Mouse (Mus musculus) embryo, embryonic 9.5 days (tissue): ENCODE results near the gene Il17rc.

Experiments
- DNase-seq: peaks from one replicate; pipeline ENCODE4 v3.0.0-alpha.2; 2017; ENCODE audit errors: extremely low spot score

Il17rc gene

DNA sequence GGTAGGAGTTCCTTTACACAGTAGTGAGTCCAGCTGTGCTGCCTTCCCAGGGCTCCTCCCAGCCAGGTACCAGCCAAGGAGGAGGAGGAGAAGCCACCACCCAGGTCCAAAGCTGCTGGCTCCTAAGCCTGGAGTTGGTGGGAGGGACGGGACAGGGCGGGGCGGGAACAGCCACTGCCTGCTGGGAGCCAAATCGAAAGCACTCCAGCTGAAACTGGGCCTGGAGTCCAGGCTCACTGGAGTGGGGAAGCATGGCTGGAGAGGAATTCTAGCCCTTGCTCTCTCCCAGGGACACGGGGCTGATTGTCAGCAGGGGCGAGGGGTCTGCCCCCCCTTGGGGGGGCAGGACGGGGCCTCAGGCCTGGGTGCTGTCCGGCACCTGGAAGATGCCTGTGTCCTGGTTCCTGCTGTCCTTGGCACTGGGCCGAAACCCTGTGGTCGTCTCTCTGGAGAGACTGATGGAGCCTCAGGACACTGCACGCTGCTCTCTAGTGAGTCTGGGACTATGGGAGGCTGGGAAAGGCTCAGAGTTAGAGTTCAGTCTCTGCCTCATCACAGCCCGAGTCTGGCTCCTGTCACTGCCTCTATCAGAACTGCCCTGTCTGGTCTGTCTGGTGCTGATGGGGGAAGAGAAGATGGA lies at the start of gene Il17rc:
Il17rc (plus strand) TSS at position 131 of the 640 bp plus-strand sequence.
- DNase-seq, result no peak

DNA sequence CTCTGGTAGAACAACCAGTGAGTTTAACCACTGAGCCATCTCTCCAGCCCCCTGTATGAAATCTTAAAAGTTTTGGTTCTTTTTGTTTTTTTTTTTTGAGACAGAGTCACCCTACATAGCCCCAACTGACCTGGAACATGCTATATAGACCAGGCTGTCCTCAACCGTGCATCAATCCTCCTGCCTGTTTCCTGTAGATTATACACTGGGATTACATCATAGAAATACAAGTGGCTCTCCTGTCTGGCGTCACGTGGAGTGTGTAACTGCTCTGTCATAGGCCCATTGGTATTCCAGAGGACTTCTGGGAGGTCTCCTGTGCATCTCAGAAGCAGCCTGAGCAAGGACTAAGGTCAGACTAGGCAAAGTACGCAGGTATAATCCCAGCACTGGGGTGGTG lies 48.2 kb upstream of the Il17rc start:
- DNase-seq, result no peak

DNA sequence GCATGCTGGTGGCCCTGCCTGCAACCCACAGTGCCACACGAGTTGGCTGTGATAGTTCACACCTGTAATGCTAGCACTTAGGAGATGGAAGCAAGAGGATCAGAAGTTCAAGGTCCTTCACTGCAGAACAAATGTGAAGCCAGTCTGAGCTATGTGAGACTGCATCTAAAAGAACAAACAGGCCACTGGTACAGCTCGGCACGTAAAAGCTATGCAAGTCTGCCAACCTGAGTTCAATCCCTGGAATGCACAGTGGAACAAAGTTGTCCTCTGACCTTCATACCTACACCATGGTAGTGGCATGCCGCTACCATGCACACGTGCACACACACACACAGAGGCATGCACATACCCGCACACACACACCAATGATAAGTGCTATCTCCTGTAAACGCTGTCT lies 47.0 kb upstream of the Il17rc start:
- no peak for DNase-seq

DNA sequence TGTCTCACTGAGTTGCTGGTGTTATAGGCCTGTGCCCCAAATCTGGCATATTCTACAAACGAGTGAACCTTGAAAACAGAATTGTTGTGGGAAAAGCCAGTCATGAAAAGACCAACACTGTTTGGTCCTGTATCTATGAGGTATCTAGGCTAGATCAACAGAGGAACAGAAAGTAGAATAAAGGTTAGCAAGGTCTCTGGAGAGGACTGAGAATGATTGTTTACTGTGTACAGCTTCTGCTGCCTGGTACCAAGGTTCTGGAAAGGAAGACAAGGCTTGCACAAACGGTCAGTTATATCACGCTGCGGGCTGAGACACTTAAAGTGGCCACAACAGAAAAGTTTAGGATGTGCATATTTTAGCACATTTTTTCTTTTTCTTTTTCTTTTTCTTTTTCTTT lies 44.5 kb upstream of the Il17rc start:
- no peak for DNase-seq

DNA sequence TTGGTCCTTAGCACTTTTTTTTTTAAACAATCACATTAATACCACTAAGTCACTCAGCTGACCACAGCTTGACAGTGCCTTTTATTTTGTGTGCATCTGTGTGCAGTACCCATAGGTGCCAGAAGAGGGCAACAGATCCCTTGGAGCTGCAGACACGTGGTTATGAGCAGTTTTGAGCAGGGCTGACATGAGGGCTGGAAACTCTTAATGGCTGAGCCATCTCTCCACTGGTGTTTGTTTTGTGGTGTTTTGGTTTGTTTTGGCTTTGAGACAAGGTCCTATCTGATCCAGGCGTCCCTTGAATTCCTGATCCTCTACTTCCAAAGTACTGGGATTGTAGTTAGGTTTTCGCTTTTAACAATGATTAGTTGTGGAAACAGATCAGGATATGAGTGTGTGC lies 43.8 kb upstream of the Il17rc start:
- DNase-seq, result peak; percentile 40

DNA sequence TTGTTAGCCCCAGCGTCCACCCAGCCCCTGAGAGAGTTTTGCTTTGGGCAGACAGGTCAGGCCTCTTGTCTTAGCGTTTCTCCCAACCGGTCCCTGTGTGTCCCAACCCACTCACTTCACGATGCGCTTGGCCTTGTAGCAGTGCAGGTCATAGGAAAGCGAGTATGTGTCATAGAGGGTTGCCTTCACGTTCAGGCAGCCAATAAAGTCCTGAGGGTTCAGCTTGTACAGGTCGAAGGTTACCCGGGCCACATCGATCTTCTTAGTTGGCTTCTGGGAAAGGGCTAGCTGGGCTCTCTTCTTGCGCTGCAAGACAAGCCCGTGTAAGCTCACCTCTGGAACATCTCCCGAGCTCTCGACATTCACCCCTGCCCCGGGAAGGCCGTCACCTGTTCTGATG lies 43.2 kb upstream of the Il17rc start:
- no peak for DNase-seq

DNA sequence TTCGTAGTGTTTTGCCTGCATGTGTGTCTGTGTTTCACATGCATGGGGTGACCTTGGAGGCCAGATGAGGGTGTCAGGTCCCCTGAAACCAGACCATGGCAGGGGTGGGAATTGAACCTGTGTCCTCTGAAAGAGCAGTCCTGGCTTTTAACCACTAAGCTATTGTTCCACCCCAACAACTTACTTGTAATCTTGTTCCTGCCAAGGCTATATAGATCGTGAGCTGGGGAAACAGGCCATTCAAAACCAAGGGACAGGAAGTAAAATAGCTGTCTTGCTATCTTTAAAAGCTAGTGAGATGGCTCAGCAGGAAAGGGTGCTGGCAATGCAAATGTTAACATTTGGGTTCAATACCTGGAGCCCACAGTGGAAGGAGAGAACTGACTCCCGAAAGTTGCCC lies 41.3 kb upstream of the Il17rc start:
- no peak for DNase-seq

DNA sequence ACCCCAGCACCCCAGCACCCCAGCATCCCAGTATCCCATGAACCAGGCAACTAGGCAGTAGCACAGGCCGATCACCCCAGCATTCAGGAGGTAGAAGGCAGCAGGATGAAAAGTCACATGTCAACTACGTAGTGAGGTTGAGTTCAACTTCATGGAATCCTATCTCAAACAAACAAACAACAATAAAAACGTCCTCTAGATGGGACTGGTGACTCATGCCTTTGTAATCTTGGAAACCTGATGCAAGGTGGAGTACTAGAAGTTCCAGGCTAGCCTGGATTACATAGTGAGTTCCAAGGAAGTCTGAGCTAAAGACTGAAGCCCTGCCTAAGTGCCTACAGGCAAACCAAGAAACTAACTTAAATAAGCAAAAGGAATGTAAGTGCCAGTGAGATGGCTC lies 40.4 kb upstream of the Il17rc start:
- DNase-seq, result no peak

DNA sequence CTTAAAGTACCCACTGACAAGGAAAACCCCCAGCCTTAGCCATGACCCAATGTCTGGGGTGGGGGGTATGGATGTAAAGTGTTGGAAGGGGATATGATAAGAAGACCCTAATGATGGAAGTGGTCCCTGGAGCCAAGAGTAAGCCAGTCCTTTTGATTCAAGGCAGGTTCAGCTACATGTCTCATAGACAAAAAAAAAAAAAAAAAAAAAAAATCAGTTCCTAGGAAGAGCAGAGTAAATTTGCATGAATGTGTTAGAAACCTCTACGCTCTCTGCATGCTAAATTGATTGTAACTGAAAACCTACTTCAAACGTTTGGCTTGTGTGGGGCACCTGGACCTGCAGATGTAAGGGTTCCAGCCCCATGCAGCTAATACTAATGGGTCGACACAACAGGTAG lies 39.4 kb upstream of the Il17rc start:
- DNase-seq, result no peak

DNA sequence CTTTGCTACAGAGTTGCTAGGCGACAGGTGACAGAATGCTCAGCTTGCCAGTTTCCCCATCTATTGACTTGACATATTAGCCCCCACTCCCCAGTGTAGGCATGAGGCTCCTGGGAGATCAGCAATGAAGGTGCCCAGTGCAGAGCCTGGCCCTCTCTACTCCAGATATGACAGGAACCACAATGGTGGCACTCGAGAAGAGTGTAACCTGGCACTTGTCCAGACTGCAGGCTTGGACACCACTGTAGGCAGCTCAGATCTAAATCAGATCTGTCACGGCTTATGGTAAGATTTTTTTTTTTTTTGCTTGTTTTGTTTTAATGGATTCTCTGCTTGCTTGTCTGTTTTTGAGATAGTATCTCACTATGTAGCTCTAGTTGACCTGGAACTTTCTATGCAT lies 37.6 kb upstream of the Il17rc start:
- no peak for DNase-seq

DNA sequence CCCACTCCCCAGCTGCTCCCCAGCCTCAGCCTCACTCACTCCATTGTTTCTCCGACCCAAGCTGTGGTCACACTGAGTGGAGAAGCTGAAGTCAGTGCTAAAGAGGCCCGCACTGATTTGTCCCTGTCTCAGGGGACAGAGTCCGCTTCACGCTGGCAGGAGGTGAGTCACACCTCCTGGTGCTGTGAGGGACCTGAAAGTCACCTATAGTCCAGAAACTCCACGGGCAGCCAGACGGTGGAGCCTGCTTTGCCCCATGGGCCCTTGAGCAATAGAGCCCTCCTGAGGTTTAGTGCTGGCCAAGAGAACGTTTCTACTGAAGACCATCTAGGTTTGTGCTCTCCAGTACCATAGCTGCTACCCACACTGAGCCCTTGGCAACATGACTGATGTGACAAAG lies 36.5 kb upstream of the Il17rc start:
- DNase-seq, result no peak

DNA sequence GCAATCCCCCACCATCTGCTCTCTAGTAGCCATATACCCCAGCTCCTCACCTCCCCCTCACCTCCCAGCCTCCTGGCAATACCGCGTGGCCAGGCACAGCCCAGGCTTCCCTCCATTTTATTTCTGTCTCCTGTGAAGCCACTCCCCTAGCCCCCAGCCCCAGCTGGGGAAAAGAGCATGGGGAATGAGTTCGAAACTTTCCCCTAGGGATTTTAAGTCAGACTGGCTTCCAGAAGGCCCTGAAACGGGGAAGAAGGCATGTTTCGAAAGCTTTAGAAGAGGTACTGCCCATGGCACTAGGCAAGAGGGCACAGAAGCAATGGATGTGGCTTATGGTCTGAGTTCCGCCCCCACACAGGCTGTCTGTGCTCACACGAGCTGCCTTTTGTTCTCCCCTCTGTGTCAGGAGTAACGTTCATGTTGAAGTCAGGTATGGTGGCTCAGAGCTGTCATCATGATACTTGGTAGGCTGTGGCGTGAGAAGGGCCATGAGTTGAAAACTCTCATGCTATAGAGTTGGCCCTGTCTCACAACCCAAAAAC lies 35.5 kb upstream of the Il17rc start, which contains the start of gene Cidec:
Cidec (minus strand) TSS at position 97 of the 542 bp plus-strand sequence.
- DNase-seq, result no peak

DNA sequence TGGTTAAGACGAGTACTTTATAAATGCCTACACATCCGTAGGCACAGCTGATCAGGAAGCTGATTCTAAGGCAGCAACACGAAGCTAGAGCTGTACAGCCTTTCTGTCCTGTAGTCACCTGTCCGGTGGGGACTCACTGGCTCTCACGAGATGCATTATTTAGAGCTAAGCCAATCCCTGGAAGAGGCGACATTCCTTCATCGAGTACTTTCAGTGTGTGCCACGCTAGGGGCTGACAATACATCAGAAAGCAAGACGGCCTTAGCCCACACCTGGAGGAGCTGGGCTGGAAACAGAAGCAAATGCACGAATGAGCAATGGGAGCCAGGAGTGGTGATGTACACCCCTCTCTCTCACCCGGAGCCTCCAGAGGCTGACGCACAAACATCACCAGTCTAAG lies 34.1 kb upstream of the Il17rc start:
- no peak for DNase-seq

DNA sequence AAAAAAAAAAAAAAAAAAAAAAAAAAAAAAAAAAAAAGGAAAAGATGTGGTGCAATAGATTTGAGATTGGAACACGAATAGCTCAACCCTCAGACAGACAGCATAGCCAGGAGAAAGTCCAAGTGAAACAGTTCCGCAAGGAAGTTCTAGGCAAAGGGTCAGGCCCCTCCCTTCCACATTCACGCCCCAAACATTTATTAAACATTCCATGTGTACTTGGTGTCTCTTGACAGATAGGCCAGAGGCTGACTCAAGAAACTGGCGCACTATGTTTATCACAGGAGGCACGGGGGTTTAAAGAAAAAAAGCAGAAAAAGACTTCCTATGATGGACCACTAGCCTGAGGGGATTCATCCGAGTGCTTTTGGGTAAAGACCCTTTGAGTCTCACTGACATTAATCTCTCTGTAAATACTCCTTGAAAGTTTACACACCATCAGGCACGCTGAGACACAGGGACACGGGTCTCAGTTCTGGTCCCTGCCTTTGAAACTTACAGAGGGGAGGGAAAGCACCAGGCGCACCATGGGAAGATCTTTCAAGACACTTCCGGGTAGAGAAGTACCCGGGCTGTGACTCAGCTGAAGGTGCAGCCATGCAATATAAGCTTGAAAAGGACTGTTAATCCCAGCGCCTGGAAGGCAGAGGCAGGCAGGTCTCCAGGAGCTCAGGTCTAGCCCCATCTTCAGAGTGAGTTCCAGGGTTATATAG lies 32.4 kb upstream of the Il17rc start:
- DNase-seq, result no peak

DNA sequence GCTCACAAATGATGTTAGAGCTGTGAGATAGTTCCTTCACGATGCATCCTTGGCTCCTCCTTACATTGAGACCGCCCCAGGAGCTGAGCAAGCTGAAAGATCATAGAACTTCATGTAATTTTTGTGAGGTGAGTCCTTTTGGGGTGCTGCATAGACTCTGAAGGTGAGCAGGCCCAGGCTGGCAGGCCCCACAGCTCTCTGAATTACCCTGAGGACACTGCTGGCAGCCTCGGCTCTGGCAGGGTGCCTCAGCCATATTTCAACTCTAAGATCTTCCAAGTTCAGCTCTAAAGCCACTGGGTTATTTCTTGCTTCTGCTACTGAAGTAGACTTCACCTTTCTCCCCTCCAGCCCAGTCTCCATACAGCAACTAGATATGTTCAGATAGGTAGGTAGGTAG lies 30.5 kb upstream of the Il17rc start:
- DNase-seq, result no peak

DNA sequence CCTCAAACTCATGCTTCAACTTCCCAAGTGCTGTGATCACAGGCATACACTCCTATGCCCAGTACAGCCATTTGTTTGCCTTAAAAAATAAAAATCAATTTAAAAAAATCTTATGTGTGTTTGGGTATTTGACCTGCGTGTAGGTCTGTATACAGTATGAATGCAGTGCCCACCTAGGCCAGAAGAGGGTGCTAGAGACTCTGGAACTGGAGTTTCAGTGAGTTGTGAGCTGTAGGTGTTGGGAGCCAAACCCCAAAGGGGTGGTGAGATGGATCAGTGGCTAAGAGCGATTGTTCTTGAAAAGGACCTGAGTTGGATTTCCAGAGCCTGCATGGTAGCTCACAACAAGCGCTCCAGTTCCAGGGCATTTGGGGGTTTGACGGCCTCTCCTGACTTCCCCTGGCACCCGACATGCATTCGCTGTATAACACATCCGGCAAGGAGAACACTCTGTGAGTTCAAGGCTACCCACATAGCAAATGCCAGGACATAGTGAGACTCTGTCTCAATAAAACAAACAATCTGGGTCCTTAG lies 30.0 kb upstream of the Il17rc start:
- peak; percentile 78 for DNase-seq

DNA sequence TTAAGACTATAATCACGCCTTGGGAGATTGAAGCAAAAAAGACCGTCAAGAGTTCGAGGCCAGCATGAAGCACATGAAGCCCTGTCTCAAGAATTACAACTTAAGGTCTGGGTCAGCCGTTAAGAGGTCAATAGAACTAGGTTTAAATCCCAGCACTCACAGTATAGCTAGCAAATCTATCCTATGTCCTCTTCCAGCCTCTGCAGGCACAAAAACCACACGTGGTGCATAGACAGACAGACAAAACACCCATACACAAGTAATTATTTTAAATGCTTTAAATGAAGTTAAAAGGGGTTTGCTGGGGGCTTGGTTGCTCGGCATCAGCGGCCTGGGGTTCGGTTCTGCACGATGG lies 29.2 kb upstream of the Il17rc start:
- no peak for DNase-seq

DNA sequence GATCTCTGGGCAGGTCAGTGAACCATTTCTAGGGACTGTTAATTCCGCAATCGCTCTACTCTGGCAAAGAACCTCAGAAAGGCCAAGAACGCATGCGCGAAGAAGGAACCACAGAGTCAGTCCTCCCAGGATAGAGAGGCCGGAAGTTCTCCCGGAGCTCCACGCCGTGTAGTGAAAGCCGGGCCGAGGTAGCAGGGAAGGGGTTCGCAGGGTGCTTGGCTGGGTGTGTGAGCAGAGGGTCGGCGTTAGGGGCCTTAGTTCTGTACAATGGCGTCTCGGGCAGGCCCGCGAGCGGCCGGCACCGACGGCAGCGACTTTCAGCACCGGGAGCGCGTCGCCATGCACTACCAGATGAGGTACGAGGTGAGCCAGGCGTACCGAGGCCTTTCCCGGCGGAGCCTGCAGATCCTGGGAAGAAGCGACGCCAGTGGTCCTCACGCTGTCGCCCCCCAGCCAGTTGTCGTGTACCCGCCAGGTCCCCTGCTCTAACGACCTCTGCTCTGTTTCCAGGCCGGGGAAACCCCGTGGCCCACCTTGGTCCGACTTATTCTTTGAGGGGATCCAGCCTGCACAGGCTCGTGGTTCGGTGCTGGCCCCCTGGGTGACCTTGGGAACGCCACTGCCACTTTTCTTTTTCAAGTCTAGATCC lies 28.7 kb upstream of the Il17rc start, which contains the start of gene Jagn1:
Jagn1 (plus strand) TSS at position 128 of the 649 bp plus-strand sequence.
- DNase-seq, result peak; percentile 96

DNA sequence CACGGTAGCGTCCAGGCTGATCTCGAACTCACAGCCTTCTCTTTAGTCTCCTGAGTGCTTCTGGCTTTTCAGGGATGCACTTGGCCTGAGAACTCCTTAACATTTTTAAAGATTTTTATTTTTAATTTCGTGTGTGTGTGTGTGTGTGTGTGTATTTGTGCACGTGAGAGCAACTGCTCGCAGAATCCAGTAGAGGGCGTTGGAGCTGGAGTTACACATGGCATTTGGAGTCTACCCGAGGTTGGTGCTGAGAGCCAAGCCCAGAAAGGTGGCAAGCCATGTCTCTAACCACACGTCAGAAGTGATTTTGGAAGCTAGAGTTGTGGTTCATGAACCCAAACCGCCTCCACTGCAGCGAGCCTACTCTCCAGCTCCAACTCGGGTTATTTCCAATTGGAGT lies 28.1 kb upstream of the Il17rc start:
- peak; percentile 9 for DNase-seq

DNA sequence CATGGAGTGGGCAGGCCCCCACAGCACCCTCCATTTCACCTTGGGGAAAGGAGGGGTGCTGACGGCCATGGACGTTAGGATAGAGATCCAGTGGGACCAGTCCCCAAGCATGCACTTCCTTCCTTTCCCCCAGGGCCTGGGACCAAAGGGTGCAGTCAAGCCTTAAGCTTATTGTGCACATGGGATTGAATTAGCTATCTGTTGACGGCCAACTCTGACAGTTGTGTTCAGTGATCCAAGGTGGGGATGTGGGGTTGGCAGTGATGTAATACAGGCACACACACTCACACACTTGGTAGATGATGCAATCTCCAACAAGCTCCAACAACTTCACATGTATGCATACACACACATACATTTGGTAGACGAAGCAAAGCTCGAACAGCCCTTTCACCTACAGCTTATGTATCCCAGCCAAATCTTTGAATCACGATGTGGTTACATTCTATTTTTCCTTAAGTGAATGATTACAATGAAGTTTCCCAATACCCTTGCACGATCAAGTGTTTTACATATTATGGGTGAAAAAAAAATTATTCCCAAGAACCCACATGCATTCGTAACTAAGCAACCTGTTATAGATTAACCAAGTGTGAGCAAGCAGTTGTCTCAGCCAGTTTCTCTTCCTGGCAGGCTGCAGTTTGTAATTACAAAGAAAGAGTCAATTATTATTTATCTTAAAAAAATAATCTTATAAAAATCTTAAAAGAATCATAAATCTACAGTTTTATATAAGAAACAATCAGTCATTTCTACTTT lies 26.8 kb upstream of the Il17rc start:
- no peak for DNase-seq

DNA sequence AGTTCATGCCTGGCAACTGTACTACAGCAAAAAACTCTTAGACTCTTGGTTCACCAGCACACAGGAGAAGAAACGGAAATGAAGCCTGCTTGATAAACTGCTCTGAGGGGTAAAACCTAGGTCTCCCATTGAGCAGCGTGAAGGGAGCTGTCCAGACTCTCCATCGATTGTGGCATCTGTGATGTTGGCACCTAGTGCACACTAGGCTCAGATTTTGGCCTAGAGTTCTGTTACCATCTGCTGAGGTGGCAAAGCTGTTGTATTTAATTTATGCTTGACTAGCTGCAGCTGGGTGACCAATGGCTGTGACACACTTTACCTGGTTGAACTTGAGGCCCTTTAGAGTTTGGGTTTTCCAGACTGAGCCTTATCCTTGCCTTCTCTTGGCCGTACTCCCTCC lies 23.6 kb upstream of the Il17rc start:
- DNase-seq, result no peak

DNA sequence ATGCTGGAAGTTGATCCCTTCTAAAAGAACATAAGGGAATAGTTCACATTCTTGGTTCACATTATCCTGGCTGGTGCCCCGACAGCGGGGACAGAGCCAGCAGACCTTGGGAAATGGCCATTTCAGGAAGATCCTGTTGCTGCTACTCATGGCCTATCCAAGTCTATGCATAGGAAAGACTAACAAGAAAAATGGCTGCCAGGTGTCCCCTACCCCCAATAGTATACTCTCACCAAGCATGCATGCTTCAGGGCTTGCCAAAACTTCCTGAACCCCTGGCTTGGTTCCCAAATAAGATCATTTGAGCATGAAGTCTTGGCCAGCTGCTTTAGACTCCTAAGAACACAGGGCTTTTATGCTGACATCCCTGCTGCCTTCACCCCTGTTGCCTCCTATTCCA lies 19.4 kb upstream of the Il17rc start:
- DNase-seq, result no peak
